Mouse (Mus musculus): ENCODE measurements around the gene Plekha8. TPM values are rescaled to one million over a fixed set of nuclear protein-coding genes. Genes with fewer than 3 reads are reported as not detected.

Plekha8 gene
- polyA plus RNA-seq, 1 experiment from 2014 or later, result 15.8 TPM

DNA sequence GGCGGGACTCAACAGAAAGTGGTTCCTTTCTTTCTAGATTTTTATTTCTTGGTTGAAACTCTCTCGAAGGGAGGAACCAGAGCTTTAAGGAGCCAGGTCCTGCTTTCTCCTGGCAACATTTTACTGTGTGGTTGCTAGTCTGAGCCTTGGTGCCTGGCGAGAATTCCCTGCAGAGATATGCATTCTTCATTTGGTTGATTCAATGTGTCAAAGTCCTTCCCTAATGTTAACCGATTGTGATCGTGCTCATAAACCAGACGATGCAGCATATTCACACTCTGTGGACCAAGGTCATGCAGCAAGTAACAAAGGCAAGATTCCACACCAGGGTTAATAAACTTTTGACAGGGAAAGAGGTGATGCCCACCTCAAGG lies 28.4 kb upstream of the Plekha8 start:
- peak overlapping the region; percentile 96 for H3K27ac ChIP-seq (replicated peaks; ENCODE audit: low read depth, low read length)
- H3K4me2 ChIP-seq (ENCODE audit: low read length), result peak overlapping the region; percentile 68
- H3K4me3 ChIP-seq (replicated peaks; ENCODE audit: low read depth, low read length), result peak overlapping the region; percentile 70
- peaks cover 50% of the 10 kb centered on the region for H3K4me1 ChIP-seq (ENCODE audit: control insufficient read depth, insufficient read depth, low read length)
- WGBS, result 2% methylated on average over 6 of the region's 6 CpGs
- H3K9me3 ChIP-seq (ENCODE audit: control insufficient read depth, low read length), result no peaks in the 10 kb centered on the region
- no peaks in the 10 kb centered on the region for H3K27me3 ChIP-seq (ENCODE audit: control insufficient read depth, insufficient read depth, low read length)
- peak overlapping the region; percentile 88 for H3K9ac ChIP-seq (replicated peaks; ENCODE audit: low read length)
- ATAC-seq (ENCODE audit: low FRiP score, low TSS enrichment) (no peak), DNase-seq (no peak)
- no peaks in the 10 kb centered on the region for H3K36me3 ChIP-seq (ENCODE audit: control insufficient read depth, insufficient read depth, low read length)

DNA sequence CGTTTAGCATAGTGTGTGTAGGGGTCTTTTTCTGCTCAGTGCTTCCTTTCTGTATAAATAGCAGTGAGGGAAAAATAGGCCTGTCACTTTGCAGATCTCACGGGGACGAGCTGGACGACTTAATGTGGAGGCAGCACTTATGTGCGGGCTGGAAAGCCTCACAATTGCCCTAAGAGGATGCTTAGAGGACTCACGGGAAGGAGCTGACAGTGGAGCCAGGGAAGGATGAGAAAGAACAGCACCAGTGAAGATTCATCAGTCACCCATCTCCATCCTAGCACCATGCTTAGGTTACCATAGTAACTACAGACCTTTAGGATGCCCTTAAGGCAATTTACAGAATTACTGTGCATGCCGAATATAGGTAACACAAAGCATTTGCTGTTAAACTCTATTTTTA lies 25.1 kb upstream of the Plekha8 start:
- Histone ChIP-seq H3K9ac (replicated peaks; ENCODE audit: low read length) (no peak overlapping the region), H3K4me1 (ENCODE audit: control insufficient read depth, insufficient read depth, low read length) (peaks cover 40% of the 10 kb centered on the region)

DNA sequence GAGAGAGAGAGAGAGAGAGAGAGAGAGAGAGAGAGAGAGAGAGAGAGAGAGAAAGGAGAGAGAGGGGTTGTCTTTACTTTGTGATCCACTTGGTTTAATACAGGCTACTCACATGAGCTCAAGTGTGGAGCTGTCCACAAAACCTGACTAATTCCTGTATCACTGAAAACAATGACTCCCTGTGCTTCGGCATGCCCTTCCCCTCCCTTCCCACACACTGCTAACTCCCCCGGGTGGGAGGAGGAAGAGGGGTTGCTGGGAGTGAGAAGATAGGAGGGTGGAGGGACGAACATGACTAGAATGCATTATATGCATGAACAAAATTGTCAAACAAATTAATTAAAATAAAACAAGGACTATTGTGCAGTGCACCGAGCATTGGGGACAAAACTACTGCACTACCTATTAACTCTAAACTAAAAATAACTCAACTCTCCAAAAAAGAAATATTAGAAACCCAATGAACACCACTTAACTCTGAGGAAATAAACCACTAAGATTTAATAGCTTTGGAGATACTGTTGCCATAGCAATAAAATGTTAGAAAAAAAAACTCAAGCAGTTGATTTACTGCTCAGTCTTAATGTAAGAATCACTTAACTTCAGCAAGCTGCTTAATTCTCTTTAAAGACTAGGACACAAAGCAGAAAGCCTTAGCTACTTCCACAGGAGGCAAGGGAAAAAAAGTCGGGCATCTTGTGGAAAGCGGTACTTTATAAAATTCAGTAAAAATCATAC lies 21.5 kb upstream of the Plekha8 start:
- Histone ChIP-seq H3K4me1 (ENCODE audit: control insufficient read depth, insufficient read depth, low read length) (peaks cover 19% of the 10 kb centered on the region), H3K9me3 (ENCODE audit: control insufficient read depth, low read length) (no peaks in the 10 kb centered on the region), H3K9ac (replicated peaks; ENCODE audit: low read length) (no peak overlapping the region), H3K36me3 (ENCODE audit: control insufficient read depth, insufficient read depth, low read length) (no peaks in the 10 kb centered on the region), H3K4me3 (replicated peaks; ENCODE audit: low read depth, low read length) (no peak overlapping the region), H3K4me2 (ENCODE audit: low read length) (no peak overlapping the region), H3K27me3 (ENCODE audit: control insufficient read depth, insufficient read depth, low read length) (no peaks in the 10 kb centered on the region), H3K27ac (replicated peaks; ENCODE audit: low read depth, low read length) (no peak overlapping the region; the same call in 1 of the 2 replicates)
- DNase-seq (peak; percentile 66), ATAC-seq (ENCODE audit: low FRiP score, low TSS enrichment) (peak; percentile 70; the same call in 1 of the 2 replicates)
- WGBS, result 20% methylated on average over 6 of the region's 6 CpGs

More for the DNA sequence above, 25.1 kb upstream of the Plekha8 start:
- peak; percentile 62 for DNase-seq
- H3K27ac ChIP-seq (replicated peaks; ENCODE audit: low read depth, low read length), result peak overlapping the region; percentile 56
- no peaks in the 10 kb centered on the region for H3K36me3 ChIP-seq (ENCODE audit: control insufficient read depth, insufficient read depth, low read length)
- WGBS, result 9% methylated on average over 7 of the region's 7 CpGs
- H3K9me3 ChIP-seq (ENCODE audit: control insufficient read depth, low read length), result no peaks in the 10 kb centered on the region
- no peaks in the 10 kb centered on the region for H3K27me3 ChIP-seq (ENCODE audit: control insufficient read depth, insufficient read depth, low read length)
- H3K4me2 ChIP-seq (ENCODE audit: low read length), result peak overlapping the region; percentile 2; the same call in 1 of the 2 replicates
- no peak for ATAC-seq (ENCODE audit: low FRiP score, low TSS enrichment)
- no peak overlapping the region for H3K4me3 ChIP-seq (replicated peaks; ENCODE audit: low read depth, low read length)

DNA sequence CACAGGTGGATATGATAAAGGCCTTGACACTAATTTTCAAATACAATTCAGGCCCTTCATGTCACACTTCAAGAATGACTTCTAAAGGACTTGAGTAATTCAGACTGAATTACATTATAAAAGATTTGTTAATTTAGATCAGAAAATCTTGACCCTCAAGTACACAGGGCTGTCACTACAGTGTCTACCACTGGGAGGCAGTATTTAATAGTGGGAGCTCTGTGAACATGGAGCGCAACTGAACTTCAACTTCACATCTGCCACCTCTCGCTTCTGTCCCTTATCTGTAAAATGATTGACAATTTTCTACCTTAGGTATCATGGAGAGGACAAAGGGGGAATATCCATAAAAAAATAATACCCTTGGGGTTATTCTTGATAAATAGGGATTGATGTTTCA lies 8.7 kb upstream of the Plekha8 start:
- WGBS, result 21% methylated on average over 2 of the region's 2 CpGs

DNA sequence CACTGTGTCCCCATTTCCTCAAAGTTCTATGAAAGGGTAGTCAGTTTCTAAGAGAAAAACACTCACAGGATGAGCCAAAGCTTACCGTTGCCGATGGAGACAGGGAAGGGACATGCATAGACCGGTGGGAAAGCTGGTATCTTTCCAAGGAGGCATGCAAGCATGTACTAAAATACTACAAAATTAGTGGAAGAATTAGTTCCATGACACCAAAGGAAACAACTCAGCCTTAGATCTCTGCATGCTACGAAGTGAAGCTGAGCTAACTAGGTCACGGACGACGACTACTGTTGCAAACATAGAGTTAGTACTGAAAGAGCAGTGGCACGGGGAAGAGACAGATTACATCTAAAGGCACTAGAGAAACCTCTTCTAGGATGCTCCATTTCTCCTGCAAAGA lies 8.0 kb upstream of the Plekha8 start:
- H3K36me3 ChIP-seq (ENCODE audit: control insufficient read depth, insufficient read depth, low read length), result no peaks in the 10 kb centered on the region
- H3K4me1 ChIP-seq (ENCODE audit: control insufficient read depth, insufficient read depth, low read length), result peaks cover 2% of the 10 kb centered on the region; the same call in 1 of the 2 replicates
- H3K27ac ChIP-seq (replicated peaks; ENCODE audit: low read depth, low read length), result no peak overlapping the region
- 81% methylated on average over 8 of the region's 8 CpGs for WGBS
- H3K27me3 ChIP-seq (ENCODE audit: control insufficient read depth, insufficient read depth, low read length), result no peaks in the 10 kb centered on the region
- no peak for ATAC-seq (ENCODE audit: low FRiP score, low TSS enrichment)
- no peak overlapping the region for H3K4me2 ChIP-seq (ENCODE audit: low read length)
- no peak overlapping the region for H3K9ac ChIP-seq (replicated peaks; ENCODE audit: low read length)
- H3K9me3 ChIP-seq (ENCODE audit: control insufficient read depth, low read length), result no peaks in the 10 kb centered on the region
- no peak overlapping the region for H3K4me3 ChIP-seq (replicated peaks; ENCODE audit: low read depth, low read length)
- no peak for DNase-seq

More for the DNA sequence above, 8.7 kb upstream of the Plekha8 start:
- Histone ChIP-seq H3K36me3 (ENCODE audit: control insufficient read depth, insufficient read depth, low read length) (no peaks in the 10 kb centered on the region), H3K27ac (replicated peaks; ENCODE audit: low read depth, low read length) (no peak overlapping the region), H3K9ac (replicated peaks; ENCODE audit: low read length) (no peak overlapping the region), H3K4me2 (ENCODE audit: low read length) (no peak overlapping the region), H3K9me3 (ENCODE audit: control insufficient read depth, low read length) (no peaks in the 10 kb centered on the region), H3K27me3 (ENCODE audit: control insufficient read depth, insufficient read depth, low read length) (no peaks in the 10 kb centered on the region), H3K4me1 (ENCODE audit: control insufficient read depth, insufficient read depth, low read length) (no peaks in the 10 kb centered on the region), H3K4me3 (replicated peaks; ENCODE audit: low read depth, low read length) (no peak overlapping the region)
- peak; percentile 85 for DNase-seq
- no peak for ATAC-seq (ENCODE audit: low FRiP score, low TSS enrichment)

DNA sequence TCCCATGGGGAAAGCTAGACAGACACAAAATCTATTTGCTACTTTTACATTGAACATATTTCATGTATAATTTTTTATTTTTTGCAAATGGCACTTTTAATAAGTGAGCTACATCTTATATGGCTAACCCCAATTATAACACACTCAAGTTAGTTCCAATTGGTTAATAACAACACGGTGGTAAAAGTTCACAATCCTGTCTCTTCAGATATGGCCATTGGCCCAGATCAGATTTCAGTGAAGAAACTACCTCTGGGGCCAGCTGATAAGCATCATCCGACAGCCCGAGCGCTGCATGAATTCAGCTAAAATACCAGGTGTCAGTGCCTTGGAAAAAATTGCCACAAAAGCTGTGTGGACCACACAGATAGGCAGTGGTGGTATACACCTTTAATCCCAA lies 7.2 kb upstream of the Plekha8 start:
- Histone ChIP-seq H3K9me3 (ENCODE audit: control insufficient read depth, low read length) (no peaks in the 10 kb centered on the region), H3K36me3 (ENCODE audit: control insufficient read depth, insufficient read depth, low read length) (no peaks in the 10 kb centered on the region), H3K4me1 (ENCODE audit: control insufficient read depth, insufficient read depth, low read length) (peaks cover 5% of the 10 kb centered on the region), H3K4me3 (replicated peaks; ENCODE audit: low read depth, low read length) (no peak overlapping the region), H3K27ac (replicated peaks; ENCODE audit: low read depth, low read length) (no peak overlapping the region), H3K4me2 (ENCODE audit: low read length) (no peak overlapping the region), H3K27me3 (ENCODE audit: control insufficient read depth, insufficient read depth, low read length) (no peaks in the 10 kb centered on the region), H3K9ac (replicated peaks; ENCODE audit: low read length) (no peak overlapping the region)
- 91% methylated on average over 4 of the region's 4 CpGs for WGBS
- DNase-seq (no peak), ATAC-seq (ENCODE audit: low FRiP score, low TSS enrichment) (no peak)

DNA sequence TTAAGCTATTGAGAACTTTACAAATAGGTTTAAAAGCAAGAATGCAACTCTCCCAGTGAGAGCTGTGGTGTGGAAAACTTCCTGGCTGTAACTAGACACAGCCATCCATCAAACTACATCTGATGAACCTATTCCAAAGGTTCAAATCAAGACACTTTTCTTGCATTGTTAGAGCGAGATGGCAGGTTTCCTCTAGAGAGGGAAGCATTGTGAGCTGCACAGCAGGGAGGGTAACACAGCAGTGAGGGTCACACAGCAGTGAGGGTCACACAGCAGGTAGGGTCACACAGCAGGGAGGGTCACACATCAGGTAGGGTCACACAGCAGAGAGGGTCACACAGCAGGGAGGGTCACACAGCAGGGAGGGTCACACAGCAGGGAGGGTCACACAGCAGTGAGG lies 6.7 kb upstream of the Plekha8 start:
- no peaks in the 10 kb centered on the region for H3K27me3 ChIP-seq (ENCODE audit: control insufficient read depth, insufficient read depth, low read length)
- H3K4me2 ChIP-seq (ENCODE audit: low read length), result no peak overlapping the region
- no peaks in the 10 kb centered on the region for H3K36me3 ChIP-seq (ENCODE audit: control insufficient read depth, insufficient read depth, low read length)
- DNase-seq (no peak), ATAC-seq (ENCODE audit: low FRiP score, low TSS enrichment) (no peak)
- no peak overlapping the region for H3K27ac ChIP-seq (replicated peaks; ENCODE audit: low read depth, low read length)
- H3K4me3 ChIP-seq (replicated peaks; ENCODE audit: low read depth, low read length), result no peak overlapping the region
- H3K9ac ChIP-seq (replicated peaks; ENCODE audit: low read length), result no peak overlapping the region
- 40% methylated on average over 1 of the region's 1 CpGs for WGBS
- peaks cover 5% of the 10 kb centered on the region for H3K4me1 ChIP-seq (ENCODE audit: control insufficient read depth, insufficient read depth, low read length)
- H3K9me3 ChIP-seq (ENCODE audit: control insufficient read depth, low read length), result no peaks in the 10 kb centered on the region

DNA sequence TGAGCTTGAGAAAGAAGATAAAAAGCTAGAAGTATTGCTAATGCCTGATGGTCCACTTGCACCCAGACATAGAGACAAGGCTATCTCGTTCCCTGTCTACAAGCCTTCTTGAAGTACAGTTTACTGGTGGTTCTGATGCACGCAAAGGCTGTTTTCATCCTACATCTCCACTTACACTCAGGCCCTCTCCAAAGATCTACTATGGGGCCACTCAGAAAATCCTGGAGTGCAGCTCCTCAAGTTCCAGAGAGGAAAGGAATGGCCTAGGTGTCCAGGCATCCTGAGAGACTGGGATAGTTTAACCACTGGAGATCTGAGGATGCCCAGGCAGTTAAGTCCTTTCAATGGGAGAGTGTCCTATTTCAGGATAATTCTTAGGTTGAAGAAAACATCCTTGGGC lies 4.2 kb upstream of the Plekha8 start:
- H3K27ac ChIP-seq (replicated peaks; ENCODE audit: low read depth, low read length), result no peak overlapping the region
- no peak overlapping the region for H3K9ac ChIP-seq (replicated peaks; ENCODE audit: low read length)
- H3K4me3 ChIP-seq (replicated peaks; ENCODE audit: low read depth, low read length), result no peak overlapping the region
- ATAC-seq (ENCODE audit: low FRiP score, low TSS enrichment) (no peak), DNase-seq (no peak)
- peaks cover 6% of the 10 kb centered on the region for H3K4me1 ChIP-seq (ENCODE audit: control insufficient read depth, insufficient read depth, low read length)
- no peak overlapping the region for H3K4me2 ChIP-seq (ENCODE audit: low read length)
- 96% methylated on average over 2 of the region's 2 CpGs for WGBS
- H3K9me3 ChIP-seq (ENCODE audit: control insufficient read depth, low read length), result no peaks in the 10 kb centered on the region
- no peaks in the 10 kb centered on the region for H3K36me3 ChIP-seq (ENCODE audit: control insufficient read depth, insufficient read depth, low read length)
- H3K27me3 ChIP-seq (ENCODE audit: control insufficient read depth, insufficient read depth, low read length), result no peaks in the 10 kb centered on the region

DNA sequence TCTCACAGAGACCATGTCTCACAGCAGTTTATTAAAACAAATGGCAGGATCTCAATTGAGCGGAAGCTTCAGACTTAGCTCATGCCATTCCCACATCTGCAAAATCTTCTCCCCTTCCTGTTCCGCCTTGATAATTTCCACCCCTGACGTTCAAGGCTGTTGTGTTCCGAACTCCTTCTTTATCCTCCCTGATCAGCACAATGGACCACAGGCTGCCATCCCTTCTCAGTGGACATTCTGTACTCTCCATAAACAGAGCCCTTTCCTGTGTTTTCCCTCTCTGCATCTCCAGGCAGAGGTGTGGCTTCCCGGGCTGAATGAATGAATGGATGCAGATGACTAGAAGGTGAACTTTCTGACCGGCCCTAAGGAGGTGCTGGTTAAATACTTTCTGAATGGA lies 3.1 kb upstream of the Plekha8 start:
- no peak for DNase-seq
- peak overlapping the region; percentile 31; the same call in 1 of the 2 replicates for H3K9ac ChIP-seq (replicated peaks; ENCODE audit: low read length)
- ATAC-seq (ENCODE audit: low FRiP score, low TSS enrichment), result no peak
- WGBS, result 40% methylated on average over 6 of the region's 6 CpGs
- H3K27ac ChIP-seq (replicated peaks; ENCODE audit: low read depth, low read length), result no peak overlapping the region
- H3K4me3 ChIP-seq (replicated peaks; ENCODE audit: low read depth, low read length), result no peak overlapping the region
- peaks cover 17% of the 10 kb centered on the region for H3K4me1 ChIP-seq (ENCODE audit: control insufficient read depth, insufficient read depth, low read length)
- no peaks in the 10 kb centered on the region for H3K36me3 ChIP-seq (ENCODE audit: control insufficient read depth, insufficient read depth, low read length)
- no peaks in the 10 kb centered on the region for H3K9me3 ChIP-seq (ENCODE audit: control insufficient read depth, low read length)
- H3K4me2 ChIP-seq (ENCODE audit: low read length), result peak overlapping the region; percentile 29
- no peaks in the 10 kb centered on the region for H3K27me3 ChIP-seq (ENCODE audit: control insufficient read depth, insufficient read depth, low read length)

Data from midbrain, embryonic 14.5 days (tissue).